Mouse (Mus musculus): ENCODE results near the gene Kcnq1.
A peak's percentile ranks its signal among the peaks of the same experiment; 100 is the strongest.

The Kcnq1 gene

GRCm38 (mm10) chr7:143428814-143429499, 322.8 kb downstream of the Kcnq1 start:
- H3K36me3 ChIP-seq (ENCODE audit: insufficient read depth, low read length): no peaks in the 10 kb centered on the region
- H3K27me3 ChIP-seq (ENCODE audit: insufficient read depth, low read length): peaks cover 99% of the 10 kb centered on the region
- peaks cover 13% of the 10 kb centered on the region for H3K9me3 ChIP-seq (ENCODE audit: low read length)
- peaks cover 31% of the 10 kb centered on the region for H3K4me1 ChIP-seq (replicated peaks; ENCODE audit: low read depth, low read length)
- no peak overlapping the region for H3K4me3 ChIP-seq (replicated peaks; ENCODE audit: low read length)
- TF ChIP-seq CTCF (conservative IDR thresholded peaks at IDR 0.05; ENCODE audit: low read length): no peak
- no peak for TF ChIP-seq POU5F1 (IDR thresholded peaks at IDR 0.05; ENCODE audit: borderline replicate concordance, low read length)
- TF ChIP-seq NANOG (IDR thresholded peaks at IDR 0.05; ENCODE audit: borderline replicate concordance, low read length): no peak

GRCm38 (mm10) chr7:143432631-143433030, 326.5 kb downstream of the Kcnq1 start:
- Histone ChIP-seq H3K4me3 (replicated peaks; ENCODE audit: low read length) (no peak overlapping the region), H3K36me3 (ENCODE audit: insufficient read depth, low read length) (no peaks in the 10 kb centered on the region), H3K27me3 (ENCODE audit: insufficient read depth, low read length) (peaks cover 99% of the 10 kb centered on the region), H3K4me1 (replicated peaks; ENCODE audit: low read depth, low read length) (peaks cover 49% of the 10 kb centered on the region), H3K9me3 (ENCODE audit: low read length) (no peaks in the 10 kb centered on the region)
- TF ChIP-seq POU5F1 (IDR thresholded peaks at IDR 0.05; ENCODE audit: borderline replicate concordance, low read length) (no peak), CTCF (conservative IDR thresholded peaks at IDR 0.05; ENCODE audit: low read length) (no peak), NANOG (IDR thresholded peaks at IDR 0.05; ENCODE audit: borderline replicate concordance, low read length) (no peak)

GRCm38 (mm10) chr7:143433331-143433730, 327.2 kb downstream of the Kcnq1 start:
- H3K4me3 ChIP-seq (replicated peaks; ENCODE audit: low read length): no peak overlapping the region; the same call in 1 of the 2 replicates
- H3K4me1 ChIP-seq (replicated peaks; ENCODE audit: low read depth, low read length): peaks cover 49% of the 10 kb centered on the region
- H3K27me3 ChIP-seq (ENCODE audit: insufficient read depth, low read length): peaks cover 96% of the 10 kb centered on the region
- TF ChIP-seq CTCF (conservative IDR thresholded peaks at IDR 0.05; ENCODE audit: low read length): no peak
- TF ChIP-seq NANOG (IDR thresholded peaks at IDR 0.05; ENCODE audit: borderline replicate concordance, low read length): no peak
- TF ChIP-seq POU5F1 (IDR thresholded peaks at IDR 0.05; ENCODE audit: borderline replicate concordance, low read length): no peak
- H3K36me3 ChIP-seq (ENCODE audit: insufficient read depth, low read length): no peaks in the 10 kb centered on the region
- no peaks in the 10 kb centered on the region for H3K9me3 ChIP-seq (ENCODE audit: low read length)

- Histone ChIP-seq H3K36me3 (ENCODE audit: insufficient read depth, low read length) (no peaks in the 10 kb centered on the region), H3K27me3 (ENCODE audit: insufficient read depth, low read length) (peaks cover 97% of the 10 kb centered on the region), H3K4me3 (replicated peaks; ENCODE audit: low read length) (peak overlapping the region; percentile 72), H3K9me3 (ENCODE audit: low read length) (peaks cover 4% of the 10 kb centered on the region; the same call in 1 of the 2 replicates), H3K4me1 (replicated peaks; ENCODE audit: low read depth, low read length) (peaks cover 73% of the 10 kb centered on the region)
- no peak for TF ChIP-seq POU5F1 (IDR thresholded peaks at IDR 0.05; ENCODE audit: borderline replicate concordance, low read length)
- TF ChIP-seq CTCF (conservative IDR thresholded peaks at IDR 0.05; ENCODE audit: low read length): no peak
- TF ChIP-seq NANOG (IDR thresholded peaks at IDR 0.05; ENCODE audit: borderline replicate concordance, low read length): no peak
These were observed 331.2 kb downstream of the Kcnq1 start for GRCm38 (mm10) chr7:143437231-143437893.

- Histone ChIP-seq H3K27me3 (ENCODE audit: insufficient read depth, low read length) (peaks cover 97% of the 10 kb centered on the region), H3K9me3 (ENCODE audit: low read length) (peaks cover 4% of the 10 kb centered on the region; the same call in 1 of the 2 replicates), H3K4me1 (replicated peaks; ENCODE audit: low read depth, low read length) (peaks cover 72% of the 10 kb centered on the region), H3K4me3 (replicated peaks; ENCODE audit: low read length) (peak overlapping the region; percentile 72), H3K36me3 (ENCODE audit: insufficient read depth, low read length) (no peaks in the 10 kb centered on the region)
- TF ChIP-seq POU5F1 (IDR thresholded peaks at IDR 0.05; ENCODE audit: borderline replicate concordance, low read length): no peak
- TF ChIP-seq CTCF (conservative IDR thresholded peaks at IDR 0.05; ENCODE audit: low read length): no peak
- TF ChIP-seq NANOG (IDR thresholded peaks at IDR 0.05; ENCODE audit: borderline replicate concordance, low read length): no peak
These were observed 331.9 kb downstream of the Kcnq1 start for GRCm38 (mm10) chr7:143437894-143438581.

GRCm38 (mm10) chr7:143438965-143439364, 332.8 kb downstream of the Kcnq1 start:
- peaks cover 97% of the 10 kb centered on the region for H3K27me3 ChIP-seq (ENCODE audit: insufficient read depth, low read length)
- 0 out of 2 replicates have a peak overlapping the region, but pooled peaks have one; percentile 29 for H3K4me3 ChIP-seq (replicated peaks; ENCODE audit: low read length)
- no peaks in the 10 kb centered on the region for H3K36me3 ChIP-seq (ENCODE audit: insufficient read depth, low read length)
- H3K4me1 ChIP-seq (replicated peaks; ENCODE audit: low read depth, low read length): peaks cover 63% of the 10 kb centered on the region
- TF ChIP-seq CTCF (conservative IDR thresholded peaks at IDR 0.05; ENCODE audit: low read length) (no peak), POU5F1 (IDR thresholded peaks at IDR 0.05; ENCODE audit: borderline replicate concordance, low read length) (no peak), NANOG (IDR thresholded peaks at IDR 0.05; ENCODE audit: borderline replicate concordance, low read length) (no peak)
- H3K9me3 ChIP-seq (ENCODE audit: low read length): peaks cover 4% of the 10 kb centered on the region; the same call in 1 of the 2 replicates

- H3K4me3 ChIP-seq (replicated peaks; ENCODE audit: low read length): peak overlapping the region; percentile 71; the same call in 1 of the 2 replicates
- no peak for TF ChIP-seq CTCF (conservative IDR thresholded peaks at IDR 0.05; ENCODE audit: low read length)
- TF ChIP-seq POU5F1 (IDR thresholded peaks at IDR 0.05; ENCODE audit: borderline replicate concordance, low read length): no peak
- TF ChIP-seq NANOG (IDR thresholded peaks at IDR 0.05; ENCODE audit: borderline replicate concordance, low read length): no peak
- H3K4me1 ChIP-seq (replicated peaks; ENCODE audit: low read depth, low read length): peaks cover 49% of the 10 kb centered on the region
- peaks cover 4% of the 10 kb centered on the region; the same call in 1 of the 2 replicates for H3K9me3 ChIP-seq (ENCODE audit: low read length)
- H3K27me3 ChIP-seq (ENCODE audit: insufficient read depth, low read length): peaks cover 98% of the 10 kb centered on the region
- H3K36me3 ChIP-seq (ENCODE audit: insufficient read depth, low read length): no peaks in the 10 kb centered on the region
These were observed 338.4 kb downstream of the Kcnq1 start for GRCm38 (mm10) chr7:143444580-143444954.
